Mouse (Mus musculus): Measurements from ENCODE around the gene Clcf1. TPM values are rescaled to one million over a fixed set of nuclear protein-coding genes. Genes with fewer than 3 reads are reported as not detected.
"Not testable (repeated sequence)": the region's sequence is repeated elsewhere in the genome, so short reads cannot be mapped to it uniquely, and the experiment has no call there.

Gene Clcf1
- total RNA-seq, 1 experiment from 2014 or later, result 17.3 TPM

DNA sequence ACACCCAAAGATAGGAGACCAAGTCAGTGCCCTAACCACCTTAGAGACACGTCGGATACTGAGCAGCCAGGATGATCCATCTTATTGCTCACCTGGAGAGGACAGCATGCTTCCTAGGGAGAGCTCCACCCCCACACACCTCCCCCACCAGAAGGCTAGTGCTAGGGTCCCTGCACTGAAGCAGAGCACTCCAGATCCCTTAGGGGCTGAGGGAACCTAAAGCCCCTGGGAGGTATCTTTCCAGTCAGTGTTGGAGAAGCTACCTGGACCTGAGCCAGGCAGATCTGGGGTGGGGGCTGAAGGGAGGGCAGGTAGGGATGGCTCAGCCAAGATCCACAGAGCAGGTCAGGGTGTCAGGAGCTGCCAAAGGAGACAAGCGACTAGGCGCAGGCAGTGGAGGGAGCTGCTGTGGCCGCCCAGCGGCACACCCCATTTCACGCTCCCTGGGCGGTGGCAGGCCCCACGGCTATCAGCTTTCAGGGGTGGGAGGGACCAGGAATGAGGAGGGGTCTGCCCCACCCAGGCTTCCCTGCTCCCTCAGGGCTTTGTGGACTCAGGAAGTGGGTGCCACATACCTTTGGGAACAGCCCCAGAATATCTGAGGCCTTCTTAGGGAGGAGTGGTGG lies 15.5 kb downstream of the Clcf1 start:
- ATAC-seq (replicated peaks in 1 of 2; ENCODE audit: insufficient read depth in 1 of 2, low FRiP score in 2 of 2, low TSS enrichment in 1 of 2, low read depth in 1 of 2, poor library complexity in 2 of 2, severe bottlenecking in 2 of 2), result no peak

DNA sequence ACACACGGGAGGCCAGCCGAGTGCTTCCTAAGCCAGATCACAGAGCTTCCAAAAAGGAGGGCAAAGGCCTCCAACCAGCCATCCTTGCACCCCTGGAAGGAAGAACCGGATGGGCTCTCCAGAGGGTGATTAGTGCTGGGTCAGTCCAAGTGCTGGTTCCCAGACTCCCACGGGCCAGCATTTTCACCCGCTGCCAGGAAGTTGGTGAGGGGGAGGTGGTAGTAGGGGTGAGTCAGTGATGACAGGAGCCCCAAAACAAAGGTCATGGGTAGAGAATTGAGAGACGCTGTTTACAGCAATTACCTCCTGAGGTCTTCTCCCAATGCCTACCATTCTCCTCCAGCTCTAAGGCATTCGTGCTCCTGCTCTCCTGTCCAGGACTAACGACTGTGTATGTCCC lies 16.4 kb downstream of the Clcf1 start:
- ATAC-seq (replicated peaks in 1 of 2; ENCODE audit: insufficient read depth in 1 of 2, low FRiP score in 2 of 2, low TSS enrichment in 1 of 2, low read depth in 1 of 2, poor library complexity in 2 of 2, severe bottlenecking in 2 of 2), result no peak

DNA sequence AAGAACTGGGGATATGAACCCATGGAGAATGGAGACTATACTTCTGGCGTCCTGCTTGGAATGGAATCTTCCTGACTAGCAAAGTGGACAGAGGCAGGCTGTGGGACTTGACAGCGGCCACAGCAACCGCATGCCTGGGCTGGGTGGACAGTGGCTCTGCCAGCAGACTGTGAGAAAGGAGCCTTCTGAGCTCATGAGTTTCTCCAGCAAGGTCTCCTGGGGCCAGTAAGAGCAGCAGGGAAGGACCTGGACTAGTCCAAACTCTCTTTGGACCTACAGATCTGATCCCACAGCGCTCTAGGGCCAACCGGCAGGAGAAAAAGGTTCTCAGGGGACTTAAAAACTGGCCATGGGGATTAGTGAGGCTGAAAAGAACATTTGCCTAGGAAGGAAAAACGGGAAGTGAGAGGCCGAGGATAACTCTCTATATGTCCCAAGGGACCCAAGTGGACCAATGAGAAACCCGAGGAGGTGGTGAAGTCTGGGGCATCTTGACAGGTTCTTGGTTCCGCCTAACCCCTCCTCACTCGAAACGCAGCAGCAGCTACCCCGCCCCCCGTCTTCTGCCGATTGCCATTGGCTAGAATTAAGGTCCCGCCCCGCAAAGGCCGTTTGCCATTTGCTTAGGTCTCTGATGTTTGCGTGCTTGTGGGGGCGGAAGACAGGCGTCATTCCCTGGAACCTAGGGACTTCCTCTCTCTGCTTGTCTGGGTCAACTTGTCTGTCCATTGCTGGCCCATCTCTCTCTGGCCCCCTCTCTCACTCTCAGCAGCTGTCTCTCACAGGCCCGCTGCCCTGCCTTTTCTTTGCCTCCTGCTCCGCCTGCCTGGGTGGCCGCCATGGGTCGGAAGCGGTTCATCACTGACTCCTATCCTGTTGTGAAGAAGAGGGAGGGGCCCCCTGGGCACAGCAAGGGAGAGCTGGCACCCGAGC lies 17.5 kb downstream of the Clcf1 start, which contains the start of gene Pold4:
Pold4 (plus strand) TSS at position 647 of the 933 bp plus-strand sequence.
- ATAC-seq (replicated peaks in 1 of 2; ENCODE audit: insufficient read depth in 1 of 2, low FRiP score in 2 of 2, low TSS enrichment in 1 of 2, low read depth in 1 of 2, poor library complexity in 2 of 2, severe bottlenecking in 2 of 2), result peak; percentile 88 to 89

DNA sequence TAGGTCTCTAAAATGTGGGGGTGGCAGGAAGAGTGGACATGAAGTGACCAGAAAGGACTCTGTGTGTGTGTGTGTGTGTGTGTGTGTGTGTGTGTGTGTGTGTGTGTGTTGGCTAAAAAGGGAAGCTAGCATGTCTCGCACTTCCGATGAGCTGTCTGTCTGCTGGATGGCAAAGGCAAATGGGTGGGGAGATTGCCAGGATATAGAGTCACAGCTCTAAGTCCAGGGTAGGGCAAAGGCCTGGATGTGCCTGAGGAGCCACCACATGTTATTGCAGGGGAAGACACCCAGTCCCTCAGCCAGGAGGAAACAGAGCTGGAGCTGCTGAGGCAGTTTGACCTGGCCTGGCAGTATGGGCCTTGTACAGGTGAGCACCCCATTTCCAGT lies 18.1 kb downstream of the Clcf1 start:
- ATAC-seq (replicated peaks in 1 of 2; ENCODE audit: insufficient read depth in 1 of 2, low FRiP score in 2 of 2, low TSS enrichment in 1 of 2, low read depth in 1 of 2, poor library complexity in 2 of 2, severe bottlenecking in 2 of 2), result 0 out of 4 replicates have a peak, but pooled peaks of 1 of the 2 experiments have one; percentile 2

DNA sequence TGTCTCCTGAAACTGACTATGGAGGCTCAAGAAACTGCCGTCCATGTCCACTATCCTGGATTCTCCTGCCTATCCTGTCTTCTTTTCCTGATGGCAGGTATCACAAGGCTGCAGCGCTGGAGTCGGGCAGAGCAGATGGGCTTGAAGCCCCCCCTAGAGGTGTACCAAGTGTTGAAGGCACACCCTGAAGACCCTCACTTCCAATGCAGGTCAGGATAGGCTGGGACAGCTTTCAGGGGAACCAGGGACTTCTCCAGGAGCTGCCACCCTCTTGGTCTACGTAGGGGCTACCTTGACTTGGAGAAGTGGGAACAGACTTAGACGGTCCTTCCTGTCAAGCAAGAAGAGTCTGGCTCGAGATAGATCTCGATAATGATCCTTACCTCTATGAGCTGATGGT lies 18.6 kb downstream of the Clcf1 start:
- ATAC-seq (replicated peaks in 1 of 2; ENCODE audit: insufficient read depth in 1 of 2, low FRiP score in 2 of 2, low TSS enrichment in 1 of 2, low read depth in 1 of 2, poor library complexity in 2 of 2, severe bottlenecking in 2 of 2), result no peak

DNA sequence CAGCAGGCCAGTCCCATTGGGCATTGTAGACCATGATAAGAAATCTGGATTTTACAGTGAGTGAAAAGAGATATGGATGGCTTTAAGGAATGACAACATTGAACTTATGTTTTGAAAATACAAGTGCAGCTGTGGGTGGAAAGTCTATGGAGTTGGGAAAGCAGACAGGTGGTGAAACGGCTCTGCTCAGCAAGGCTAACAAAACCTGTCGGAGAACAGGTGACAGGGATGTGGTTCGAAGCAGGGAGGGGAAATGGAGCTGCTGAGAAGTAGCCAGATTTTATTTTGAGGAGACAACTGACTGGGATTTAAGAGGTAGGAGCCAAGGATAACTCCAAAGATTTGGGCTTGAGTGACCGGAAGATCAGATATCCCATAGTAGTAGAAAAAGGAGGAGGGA lies 20.5 kb downstream of the Clcf1 start:
- ATAC-seq (replicated peaks in 1 of 2; ENCODE audit: insufficient read depth in 1 of 2, low FRiP score in 2 of 2, low TSS enrichment in 1 of 2, low read depth in 1 of 2, poor library complexity in 2 of 2, severe bottlenecking in 2 of 2), result no peak

DNA sequence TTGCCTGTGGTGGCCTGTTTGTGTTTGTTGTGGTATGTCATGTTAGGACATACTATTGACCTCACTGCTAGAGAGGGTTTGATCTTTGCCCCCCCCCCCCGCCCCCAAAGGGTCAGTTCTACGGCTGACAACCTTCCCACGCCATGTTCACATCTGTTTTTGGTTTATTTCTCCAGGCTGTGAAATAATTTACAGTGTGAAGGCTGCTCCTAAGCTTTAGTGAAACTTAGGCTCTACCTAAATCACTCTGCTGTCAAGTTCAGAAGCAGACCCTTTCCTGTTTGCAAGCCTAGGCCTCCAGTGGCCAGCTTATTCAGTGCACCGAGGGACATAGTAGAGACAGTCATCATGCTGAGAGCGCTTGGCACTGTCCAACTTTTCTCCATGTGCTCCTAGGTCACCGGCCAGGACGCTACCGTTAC lies 26.2 kb downstream of the Clcf1 start:
- no peak for ATAC-seq (replicated peaks in 1 of 2; ENCODE audit: insufficient read depth in 1 of 2, low FRiP score in 2 of 2, low TSS enrichment in 1 of 2, low read depth in 1 of 2, poor library complexity in 2 of 2, severe bottlenecking in 2 of 2)

DNA sequence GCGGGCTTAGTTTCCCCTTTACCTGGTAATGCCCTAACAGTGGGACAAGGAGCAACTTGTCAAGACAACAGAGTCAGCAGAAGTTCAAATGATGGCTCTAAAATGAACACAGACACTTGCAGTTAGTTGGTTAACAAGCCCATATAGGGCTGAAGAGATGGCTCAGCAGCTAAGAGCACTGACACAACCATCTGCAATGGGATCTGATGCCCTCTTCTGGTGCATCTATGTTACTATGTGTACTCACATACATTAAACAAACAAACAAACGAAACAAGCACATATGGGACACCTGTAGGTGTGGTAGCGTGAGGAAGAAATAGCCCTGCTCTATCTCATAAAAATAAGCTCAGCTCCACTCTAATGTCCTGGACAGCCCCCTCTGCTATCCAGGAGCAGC lies 28.4 kb downstream of the Clcf1 start:
- ATAC-seq (replicated peaks in 1 of 2; ENCODE audit: insufficient read depth in 1 of 2, low FRiP score in 2 of 2, low TSS enrichment in 1 of 2, low read depth in 1 of 2, poor library complexity in 2 of 2, severe bottlenecking in 2 of 2), result no peak

DNA sequence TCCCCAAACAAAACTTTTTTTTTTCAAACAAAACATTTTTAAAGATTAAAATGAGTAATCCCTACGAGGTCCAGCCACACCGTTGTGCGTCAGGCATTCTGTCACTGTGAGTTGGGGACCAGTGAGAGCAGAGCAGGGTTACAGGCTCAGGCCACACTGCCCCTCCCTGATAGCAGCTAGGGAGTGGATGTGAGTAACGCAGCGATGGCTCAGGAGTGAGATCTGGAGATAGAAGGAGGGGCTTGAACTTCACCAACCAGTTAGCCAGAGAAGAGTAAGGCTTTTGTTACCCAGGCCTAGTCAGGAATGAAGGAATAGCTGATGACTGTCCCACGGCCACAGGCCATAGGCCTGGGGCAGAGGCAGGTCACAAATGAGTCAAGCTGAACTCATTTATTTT lies 30.7 kb downstream of the Clcf1 start:
- no peak for ATAC-seq (replicated peaks in 1 of 2; ENCODE audit: insufficient read depth in 1 of 2, low FRiP score in 2 of 2, low TSS enrichment in 1 of 2, low read depth in 1 of 2, poor library complexity in 2 of 2, severe bottlenecking in 2 of 2)

DNA sequence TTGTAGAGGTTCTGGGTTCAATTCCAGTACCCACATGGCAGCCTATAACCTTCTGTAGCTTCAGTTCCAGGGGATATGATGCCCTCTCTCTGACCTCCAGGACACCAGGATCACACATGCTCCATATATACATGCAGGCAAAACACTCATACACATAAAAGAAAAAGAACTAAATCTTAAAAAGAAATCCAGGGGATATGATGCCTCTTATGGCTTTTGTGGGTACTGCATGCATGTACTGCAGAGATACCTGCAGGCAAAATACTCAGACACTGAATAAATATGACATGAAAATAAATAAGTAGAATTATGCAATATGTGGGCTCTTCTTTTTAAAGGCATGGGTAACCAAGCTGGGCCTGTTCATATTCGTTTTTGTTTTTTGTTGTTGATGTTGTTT lies 33.0 kb downstream of the Clcf1 start:
- ATAC-seq (replicated peaks in 1 of 2; ENCODE audit: insufficient read depth in 1 of 2, low FRiP score in 2 of 2, low TSS enrichment in 1 of 2, low read depth in 1 of 2, poor library complexity in 2 of 2, severe bottlenecking in 2 of 2), result no peak

DNA sequence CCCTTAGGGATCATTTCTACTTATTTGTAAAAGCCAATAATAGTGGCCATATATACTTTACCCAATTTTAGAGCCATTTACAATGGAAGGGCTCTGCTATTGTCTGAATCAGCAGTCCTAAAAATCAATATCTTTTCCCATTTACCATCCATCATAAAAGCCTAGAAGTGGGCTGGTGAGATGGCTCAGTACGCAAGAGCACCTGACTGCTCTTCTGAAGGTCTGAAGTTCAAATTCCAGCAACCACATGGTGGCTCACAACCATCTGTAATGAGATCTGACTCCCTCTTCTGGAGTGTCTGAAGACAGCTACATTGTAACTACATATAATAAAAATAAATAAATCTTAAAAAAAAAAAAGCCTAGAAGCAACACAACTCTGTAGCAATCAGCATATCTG lies 34.6 kb downstream of the Clcf1 start:
- ATAC-seq (replicated peaks in 1 of 2; ENCODE audit: insufficient read depth in 1 of 2, low FRiP score in 2 of 2, low TSS enrichment in 1 of 2, low read depth in 1 of 2, poor library complexity in 2 of 2, severe bottlenecking in 2 of 2), result not testable (repeated sequence)

DNA sequence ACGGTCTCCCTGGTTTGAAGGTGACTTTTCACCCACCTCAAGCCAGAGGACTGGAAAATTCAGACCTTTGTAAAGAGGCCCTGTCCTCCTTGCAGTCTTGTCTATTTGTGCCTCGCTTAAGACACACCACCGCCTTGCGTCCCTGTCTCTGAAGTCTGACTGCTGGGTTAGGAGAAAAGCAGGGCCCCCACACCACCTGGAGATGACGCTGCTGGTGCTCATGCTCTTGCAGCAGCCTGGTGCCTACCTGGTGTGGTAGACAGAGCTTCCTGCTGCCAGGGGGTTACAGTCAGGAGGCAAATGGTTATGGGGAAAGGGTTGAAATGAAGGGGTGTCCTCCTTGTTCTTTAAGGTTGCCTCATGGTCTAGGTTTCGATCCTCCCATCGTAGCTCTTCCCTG lies 40.2 kb downstream of the Clcf1 start:
- no peak for ATAC-seq (replicated peaks in 1 of 2; ENCODE audit: insufficient read depth in 1 of 2, low FRiP score in 2 of 2, low TSS enrichment in 1 of 2, low read depth in 1 of 2, poor library complexity in 2 of 2, severe bottlenecking in 2 of 2)

DNA sequence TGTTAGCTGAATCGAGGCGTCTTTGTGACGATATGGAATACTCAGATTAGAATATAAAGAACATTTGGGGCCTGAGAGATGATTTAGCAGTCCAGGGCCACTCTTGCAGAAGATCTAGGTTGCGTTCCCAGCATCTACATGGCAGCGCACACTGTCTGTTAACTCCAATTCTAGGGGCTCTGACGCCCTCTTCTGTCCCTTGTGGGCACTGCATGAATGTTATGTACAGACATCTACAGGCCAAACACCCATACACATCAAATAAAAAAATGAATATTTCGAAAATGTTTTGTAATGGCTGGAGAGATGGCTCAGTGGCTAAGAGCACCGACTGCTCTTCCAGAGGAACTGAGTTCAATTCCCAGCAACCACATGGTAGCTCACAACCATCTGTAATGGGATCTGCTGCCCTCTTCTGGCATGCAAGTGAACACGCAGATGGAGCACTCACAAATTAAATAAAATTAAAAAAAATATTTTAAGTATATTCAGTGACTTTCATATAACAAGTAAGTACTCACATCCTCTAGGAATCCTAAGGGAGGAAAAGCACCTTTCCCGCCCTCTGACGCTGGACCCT lies 41.6 kb downstream of the Clcf1 start:
- no peak for ATAC-seq (replicated peaks in 1 of 2; ENCODE audit: insufficient read depth in 1 of 2, low FRiP score in 2 of 2, low TSS enrichment in 1 of 2, low read depth in 1 of 2, poor library complexity in 2 of 2, severe bottlenecking in 2 of 2)

DNA sequence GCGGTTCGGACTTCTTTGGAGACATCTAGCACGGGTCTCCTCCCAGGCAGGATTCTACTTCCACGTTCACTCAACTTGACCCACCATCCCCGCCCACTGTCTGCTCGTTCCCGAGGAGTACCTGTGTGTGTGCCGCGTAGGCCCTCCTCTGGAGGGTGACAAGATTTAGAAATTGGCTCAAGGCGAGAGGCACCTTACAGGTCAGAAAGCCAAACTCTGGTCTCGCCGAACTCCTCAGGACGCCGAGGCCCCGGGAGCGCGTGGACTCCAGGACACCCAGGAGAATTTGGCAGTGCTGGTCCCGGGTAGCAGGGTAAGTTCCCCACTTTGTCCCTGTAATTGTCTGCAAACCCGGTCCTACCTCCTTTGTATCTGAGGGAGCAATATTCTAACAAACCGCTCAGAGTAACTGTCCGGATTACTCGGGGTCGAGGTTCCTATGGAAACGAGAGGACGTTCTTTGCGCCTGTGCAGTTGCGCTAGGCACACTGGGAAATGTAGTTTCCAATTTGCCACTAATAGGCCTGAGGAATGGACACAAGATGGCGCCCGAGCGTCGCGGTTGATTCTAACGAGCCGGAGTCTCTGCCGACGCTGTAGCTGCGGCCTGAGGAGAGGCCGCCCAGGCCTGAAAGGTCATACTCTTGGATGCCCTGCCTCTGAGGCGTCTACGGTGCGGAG lies 43.3 kb downstream of the Clcf1 start:
- ATAC-seq (replicated peaks in 1 of 2; ENCODE audit: insufficient read depth in 1 of 2, low FRiP score in 2 of 2, low TSS enrichment in 1 of 2, low read depth in 1 of 2, poor library complexity in 2 of 2, severe bottlenecking in 2 of 2), result peak; percentile 91 to 93

DNA sequence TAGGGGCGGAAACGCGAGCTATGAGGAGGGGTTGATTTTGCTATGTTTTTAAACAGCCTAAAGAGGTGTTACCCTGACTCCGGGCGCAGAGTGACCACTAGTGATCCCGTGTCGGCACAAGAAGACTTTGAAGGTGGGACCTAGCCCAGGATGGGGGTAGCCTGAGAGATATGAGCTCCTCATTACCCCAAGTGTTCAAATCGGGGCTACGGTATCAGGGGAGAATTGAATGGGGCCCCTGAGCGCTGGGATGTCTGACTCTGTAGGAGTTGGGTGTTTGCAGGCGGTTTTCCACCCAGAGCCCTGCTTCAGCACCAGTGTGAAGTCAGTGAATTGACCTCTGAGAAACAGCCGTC lies 43.8 kb downstream of the Clcf1 start:
- no peak for ATAC-seq (replicated peaks in 1 of 2; ENCODE audit: insufficient read depth in 1 of 2, low FRiP score in 2 of 2, low TSS enrichment in 1 of 2, low read depth in 1 of 2, poor library complexity in 2 of 2, severe bottlenecking in 2 of 2)

DNA sequence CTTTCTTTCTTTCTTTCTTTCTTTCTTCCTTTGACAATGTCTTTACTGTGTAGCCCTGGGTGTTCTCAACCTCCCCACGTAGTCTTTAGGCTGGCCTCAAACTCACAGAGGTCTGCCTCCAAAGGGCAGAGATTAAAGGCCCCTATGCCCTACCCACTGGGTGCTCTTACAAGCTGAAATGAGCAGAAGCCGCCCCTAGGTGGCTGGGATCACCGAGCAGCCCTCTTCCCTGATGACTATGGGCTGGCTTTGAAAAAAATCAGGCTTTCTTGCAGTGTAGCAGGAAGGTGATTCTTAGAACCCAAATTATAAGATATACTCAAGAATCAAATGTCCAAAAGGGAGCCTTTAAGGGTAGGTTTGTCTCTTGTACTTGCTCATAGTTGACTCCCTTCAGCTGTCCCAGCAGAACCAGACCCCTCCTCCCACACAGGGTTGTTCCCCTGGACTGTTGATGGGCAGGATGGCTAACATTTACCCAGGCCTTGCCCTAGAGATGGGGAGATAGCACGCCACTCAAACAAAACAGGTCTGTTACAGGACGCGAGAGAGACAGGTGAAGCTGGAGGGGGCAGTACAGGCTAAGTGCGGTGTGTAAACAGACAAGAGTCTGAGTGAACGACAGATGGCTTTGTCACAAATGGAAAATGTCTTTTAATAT lies 47.1 kb downstream of the Clcf1 start:
- peak in 1 of 2 experiments; percentile 42; a peak in 1 of 4 replicates for ATAC-seq (replicated peaks in 1 of 2; ENCODE audit: insufficient read depth in 1 of 2, low FRiP score in 2 of 2, low TSS enrichment in 1 of 2, low read depth in 1 of 2, poor library complexity in 2 of 2, severe bottlenecking in 2 of 2)

DNA sequence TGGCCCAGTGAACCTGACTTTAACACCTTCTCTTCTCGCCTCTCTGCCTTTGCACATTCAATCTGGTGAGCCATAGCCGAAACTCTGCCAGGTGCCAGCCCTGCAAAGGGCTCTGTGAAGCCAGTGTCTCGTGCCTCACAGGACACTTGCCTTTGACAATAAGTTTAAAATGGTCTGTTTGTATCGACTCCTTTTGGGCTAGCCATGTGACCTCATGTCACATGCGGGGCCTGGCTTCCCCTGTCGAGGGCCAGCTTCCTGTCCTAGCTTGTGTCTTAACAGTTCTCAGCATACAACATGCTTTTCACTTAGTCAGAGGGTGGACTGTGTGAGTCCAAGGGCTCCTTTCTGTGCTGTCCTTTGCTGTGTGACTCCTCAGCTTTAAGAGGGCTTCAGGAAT lies 48.7 kb downstream of the Clcf1 start:
- no peak for ATAC-seq (replicated peaks in 1 of 2; ENCODE audit: insufficient read depth in 1 of 2, low FRiP score in 2 of 2, low TSS enrichment in 1 of 2, low read depth in 1 of 2, poor library complexity in 2 of 2, severe bottlenecking in 2 of 2)

All from hematopoietic stem cell, adult 5-6 weeks (primary cell).